Mouse (Mus musculus): ENCODE measurements around the gene 4930453N24Rik.

DNA sequence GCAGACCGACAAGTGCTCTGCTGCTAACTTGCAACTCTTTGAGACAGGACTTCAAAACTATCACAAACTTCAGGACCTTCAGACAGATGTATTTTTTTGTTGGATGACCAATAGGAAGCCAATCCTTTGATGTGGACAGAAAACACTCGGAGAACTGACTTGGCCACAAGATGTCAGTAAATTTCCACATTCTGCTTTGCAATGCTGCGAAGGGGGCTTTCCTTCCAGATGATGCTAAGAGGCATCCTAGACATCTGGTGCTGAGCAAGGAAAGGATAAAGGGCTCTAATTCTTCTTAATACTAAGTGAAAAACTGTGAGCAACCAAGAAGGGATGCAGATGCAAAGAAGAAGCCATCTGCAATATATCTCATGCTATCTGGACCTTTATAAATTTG lies 16.2 kb downstream of the 4930453N24Rik start:
- TF ChIP-seq EP300 (IDR thresholded peaks at IDR 0.05): no peak
- peak; percentile 76 for TF ChIP-seq CTCF (IDR thresholded peaks at IDR 0.05)

Data from lung, postnatal 0 days (tissue).